Mouse (Mus musculus): ENCODE data around the gene She. TPM values are rescaled to one million over a fixed set of nuclear protein-coding genes. Genes with fewer than 3 reads are reported as not detected.

Gene She
- total RNA-seq, 2 experiments from 2014 or later: 14.9 to 17.5 TPM

- DNase-seq: no peak
Observed at GRCm38 (mm10) chr3:89885766-89886165, 54.6 kb downstream of the She start.

- DNase-seq: no peak
Observed at GRCm38 (mm10) chr3:89887582-89888230, 56.5 kb downstream of the She start.

- DNase-seq: no peak
Observed at GRCm38 (mm10) chr3:89889841-89890430, 58.8 kb downstream of the She start.

GRCm38 (mm10) chr3:89891696-89892095, 60.5 kb downstream of the She start:
- DNase-seq: no peak

GRCm38 (mm10) chr3:89892517-89893106, 61.4 kb downstream of the She start:
- no peak for DNase-seq

- DNase-seq: peak; percentile 66
Observed at GRCm38 (mm10) chr3:89896571-89896970, 65.4 kb downstream of the She start.

- DNase-seq: no peak
Observed at GRCm38 (mm10) chr3:89897204-89897796, 66.1 kb downstream of the She start.

GRCm38 (mm10) chr3:89898011-89898410, 66.8 kb downstream of the She start:
- DNase-seq: no peak

- no peak for DNase-seq
Observed at GRCm38 (mm10) chr3:89898870-89899510, 67.8 kb downstream of the She start.

GRCm38 (mm10) chr3:89899511-89899908, 68.3 kb downstream of the She start:
- no peak for DNase-seq

GRCm38 (mm10) chr3:89907846-89908245, 76.7 kb downstream of the She start:
- no peak for DNase-seq

Other genes starting within 250 kb of the She start
- 10 to 100 TPM; 19.5 to 25.3 TPM for gene Adar, start 116.3 kb upstream of the She start, total RNA-seq (2021)
- 1 to 10 TPM; 3.5 to 5.0 TPM for gene Chrnb2, start 66.7 kb upstream of the She start, total RNA-seq (2021)
- gene Ube2q1, start 57.8 kb upstream of the She start, total RNA-seq (2021): 10 to 100 TPM; 52.4 to 55.4 TPM
- 10 to 100 TPM in 1 of 2 experiments, 1 to 10 TPM in 1; 7.2 to 17.2 TPM for gene Il6ra, start 81.8 kb downstream of the She start, total RNA-seq (2021)
- gene Atp8b2, start 132.1 kb downstream of the She start, total RNA-seq (2021): 10 to 100 TPM; 44.3 to 52.3 TPM
- 100 to 1,000 TPM in 1 of 2 experiments, 10 to 100 TPM in 1; 92.7 to 110 TPM for gene Hax1, start 167.4 kb downstream of the She start, total RNA-seq (2021)
- gene 4933434E20Rik, start 220.3 kb downstream of the She start, total RNA-seq (2021): 10 to 100 TPM; 64.6 to 66.5 TPM
- 100 to 1,000 TPM; 152 to 166 TPM for gene Ubap2l, start 221.3 kb downstream of the She start, total RNA-seq (2021)
- 100 to 1,000 TPM; 165 to 251 TPM for gene Tpm3, start 241.3 kb downstream of the She start, total RNA-seq (2021)